Mouse (Mus musculus) liver, embryonic 15.5 days (tissue): ENCODE data around the gene Mb21d2. TPM values are rescaled to one million over a fixed set of nuclear protein-coding genes. Genes with fewer than 3 reads are reported as not detected.

ENCODE experiments used
- ATAC-seq: fragments of 200-750 bp; cut with Nextera tagmentation; 2 replicates; pipeline ENCODE4 v1.8.0; 2017; ENCODE audit warnings: moderate number of reproducible peaks, mild to moderate bottlenecking, moderate library complexity; ENCODE audit not compliant: insufficient read depth
- H3K27ac ChIP-seq: fragments of 300-500 bp; sonication (generic); replicated peaks from 2 replicates; pipeline ENCODE4 v1.5.1; 2015; ENCODE audit warnings: mild to moderate bottlenecking, inconsistent platforms
- H3K27me3 ChIP-seq: fragments of 300-500 bp; sonication (generic); 2 replicates; pipeline ENCODE4 v1.6.1; 2015; ENCODE audit warnings: mild to moderate bottlenecking, inconsistent platforms
- H3K36me3 ChIP-seq: fragments of 300-500 bp; sonication (generic); replicated peaks from 2 replicates; pipeline ENCODE4 v1.6.1; 2015; ENCODE audit warnings: moderate library complexity, mild to moderate bottlenecking, inconsistent platforms
- H3K4me1 ChIP-seq: fragments of 300-500 bp; sonication (generic); replicated peaks from 2 replicates; pipeline ENCODE4 v1.6.1; 2015; ENCODE audit warnings: inconsistent platforms
- H3K4me2 ChIP-seq: fragments of 300-500 bp; sonication (generic); 2 replicates; pipeline ENCODE4 v1.6.1; 2015; ENCODE audit warnings: moderate library complexity, mild to moderate bottlenecking, inconsistent platforms
- H3K4me3 ChIP-seq: fragments of 300-500 bp; sonication (generic); replicated peaks from 2 replicates; pipeline ENCODE4 v1.5.1; 2015; ENCODE audit warnings: mild to moderate bottlenecking, inconsistent platforms
- H3K9ac ChIP-seq: fragments of 300-500 bp; sonication (generic); 2 replicates; pipeline ENCODE4 v1.6.1; 2015; ENCODE audit warnings: moderate library complexity, mild to moderate bottlenecking, inconsistent platforms
- H3K9me3 ChIP-seq: fragments of 300-500 bp; sonication (generic); replicated peaks from 2 replicates; pipeline ENCODE4 v1.6.1; 2016; ENCODE audit warnings: inconsistent platforms
- WGBS: fragments of 180-500 bp; shearing (Covaris S2); methylation state at CpG from one replicate; pipeline ENCODE4 v1.1.7; 2015; ENCODE audit warnings: mixed read lengths; ENCODE audit not compliant: insufficient replicate concordance; 5-methylcytosine and 5-hydroxymethylcytosine counted together
- polyA plus RNA-seq: library from polyadenylated mRNA; unstranded; fragments of >200 nt; fragmentation: Nextera tagmentation; extraction: Ambion mirVana; gene quantifications from 2 replicates; pipeline ENCODE4 v1.2.1, GENCODE M21; 2015

The Mb21d2 gene
- polyA plus RNA-seq, 1 experiment from 2014 or later = 1.3 TPM

DNA sequence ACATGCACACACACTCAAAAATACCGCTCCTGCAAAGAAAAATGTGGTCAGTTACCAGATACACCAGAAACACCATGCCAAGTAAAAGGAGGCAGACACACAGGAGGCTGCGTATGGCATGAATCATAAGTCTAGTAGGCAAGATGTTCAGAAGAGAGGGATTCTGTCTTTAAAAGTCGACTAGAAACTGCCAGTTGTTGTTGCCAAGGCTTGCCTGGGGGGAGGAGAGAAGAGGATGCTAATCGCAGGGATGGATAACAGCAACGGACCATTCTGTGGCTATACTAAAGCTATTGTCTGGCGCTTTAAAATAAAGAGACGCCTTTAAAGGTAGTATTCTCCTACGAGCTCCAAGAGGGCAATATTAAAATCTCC lies 49.2 kb downstream of the Mb21d2 start:
- Histone ChIP-seq H3K4me1 (0 out of 2 replicates have a peak, but pooled peaks cover 8% of the 10 kb centered on the region), H3K27ac (no peak overlapping the region), H3K9me3 (no peaks in the 10 kb centered on the region), H3K9ac (no peak overlapping the region), H3K36me3 (no peaks in the 10 kb centered on the region), H3K4me3 (no peak overlapping the region), H3K27me3 (no peaks in the 10 kb centered on the region), H3K4me2 (no peak overlapping the region)
- WGBS = 58% methylated on average over 8 of the region's 8 CpGs
- no peak for ATAC-seq

DNA sequence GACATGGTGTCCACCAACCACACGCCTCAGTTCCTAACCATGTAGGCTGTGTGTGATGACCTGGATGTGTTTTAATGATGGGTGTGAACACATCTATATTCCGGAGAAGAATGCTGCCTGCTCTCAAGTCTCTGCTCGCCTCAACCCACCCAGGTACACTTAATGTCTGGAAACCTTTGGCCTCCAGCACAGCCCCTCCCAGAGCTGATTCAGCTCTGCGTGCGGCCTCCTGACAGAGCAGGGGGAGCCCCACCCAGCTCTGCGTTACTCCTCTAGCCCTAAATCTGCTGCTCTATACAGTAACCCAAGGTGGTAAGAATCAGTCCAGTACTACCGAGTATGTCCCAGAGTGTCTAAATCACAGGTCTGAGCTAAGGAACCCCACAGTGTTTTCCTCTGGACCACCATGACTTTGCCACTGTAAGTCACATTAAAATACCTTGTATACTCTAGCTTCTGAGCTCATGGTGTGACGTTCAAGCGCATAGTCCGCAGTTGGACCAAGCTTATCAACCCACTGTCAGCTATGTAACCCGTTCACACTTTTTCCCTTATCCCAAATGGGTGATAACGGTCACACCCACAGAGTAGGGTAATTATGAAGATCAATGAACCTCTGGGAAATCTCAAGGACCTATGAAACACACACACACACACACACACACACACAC lies 49.7 kb downstream of the Mb21d2 start:
- Histone ChIP-seq H3K4me1 (0 out of 2 replicates have a peak, but pooled peaks cover 8% of the 10 kb centered on the region), H3K27me3 (no peaks in the 10 kb centered on the region), H3K9me3 (no peaks in the 10 kb centered on the region), H3K9ac (no peak overlapping the region), H3K36me3 (no peaks in the 10 kb centered on the region), H3K27ac (no peak overlapping the region), H3K4me2 (no peak overlapping the region), H3K4me3 (no peak overlapping the region)
- ATAC-seq = no peak
- WGBS = 65% methylated on average over 12 of the region's 12 CpGs

DNA sequence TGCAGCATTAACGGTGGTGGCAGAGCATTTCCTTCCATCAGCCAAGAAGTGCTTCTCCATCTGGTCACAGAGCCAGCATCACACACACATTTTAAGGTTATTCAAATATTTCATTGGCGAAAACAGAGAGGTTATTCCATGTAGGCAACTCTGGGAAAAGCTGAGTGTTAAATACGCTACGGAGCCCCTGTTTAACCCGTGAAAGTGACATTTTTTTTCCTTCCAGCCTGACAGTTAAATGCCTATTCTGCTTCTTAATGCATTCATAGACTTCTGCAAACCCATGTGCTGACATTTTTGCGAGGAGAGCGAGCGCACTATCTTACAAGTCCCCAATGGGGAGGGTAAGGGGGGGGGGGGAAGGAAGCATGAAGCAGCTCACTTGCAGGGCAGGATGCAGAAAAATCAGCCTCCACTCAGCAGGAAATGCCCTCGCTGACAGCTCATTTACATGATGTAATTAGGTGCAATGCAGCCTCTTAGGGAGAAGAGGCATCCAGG lies 52.3 kb downstream of the Mb21d2 start:
- 52% methylated on average over 9 of the region's 9 CpGs for WGBS

GRCm38 (mm10) chr16:28873404-28873895 lies 56.0 kb downstream of the Mb21d2 start:
- no peaks in the 10 kb centered on the region for H3K36me3 ChIP-seq
- no peaks in the 10 kb centered on the region for H3K9me3 ChIP-seq
- no peaks in the 10 kb centered on the region for H3K27me3 ChIP-seq
- H3K4me2 ChIP-seq = no peak overlapping the region
- no peaks in the 10 kb centered on the region for H3K4me1 ChIP-seq
- no peak overlapping the region for H3K27ac ChIP-seq
- WGBS = 61% methylated on average over 8 of the region's 8 CpGs
- H3K9ac ChIP-seq = no peak overlapping the region
- no peak overlapping the region for H3K4me3 ChIP-seq
- no peak for ATAC-seq

More for the DNA sequence above, 52.3 kb downstream of the Mb21d2 start:
- H3K36me3 ChIP-seq = no peaks in the 10 kb centered on the region
- H3K9me3 ChIP-seq = no peaks in the 10 kb centered on the region
- no peaks in the 10 kb centered on the region for H3K27me3 ChIP-seq
- H3K4me1 ChIP-seq = 0 out of 2 replicates have a peak, but pooled peaks cover 8% of the 10 kb centered on the region
- no peak overlapping the region for H3K4me3 ChIP-seq
- no peak overlapping the region for H3K9ac ChIP-seq
- H3K4me2 ChIP-seq = no peak overlapping the region
- no peak for ATAC-seq
- H3K27ac ChIP-seq = no peak overlapping the region

DNA sequence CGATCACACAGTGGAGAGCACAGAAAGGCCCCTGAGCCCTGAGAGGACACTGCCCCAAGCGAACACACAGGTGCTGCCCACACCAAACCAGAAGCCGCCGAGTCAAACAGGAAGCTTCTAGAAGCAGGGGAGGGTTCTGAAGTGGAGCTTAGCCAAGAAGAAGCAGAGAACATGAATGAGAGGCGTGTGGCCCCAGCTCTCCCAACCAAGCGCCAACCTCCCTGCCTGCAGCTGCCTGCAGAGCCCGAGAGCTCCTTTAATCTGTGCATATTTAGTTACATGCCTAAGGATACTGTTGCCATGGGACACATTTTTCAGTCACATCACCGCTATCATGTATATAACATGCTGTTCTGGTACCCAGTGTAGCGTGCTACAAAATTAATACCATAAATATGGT lies 58.6 kb downstream of the Mb21d2 start:
- H3K27ac ChIP-seq = no peak overlapping the region
- H3K36me3 ChIP-seq = no peaks in the 10 kb centered on the region
- no peaks in the 10 kb centered on the region for H3K4me1 ChIP-seq
- H3K9ac ChIP-seq = no peak overlapping the region
- no peaks in the 10 kb centered on the region for H3K27me3 ChIP-seq
- WGBS = 40% methylated on average over 9 of the region's 9 CpGs
- H3K9me3 ChIP-seq = no peaks in the 10 kb centered on the region
- no peak overlapping the region for H3K4me2 ChIP-seq
- no peak for ATAC-seq
- H3K4me3 ChIP-seq = no peak overlapping the region

- Histone ChIP-seq H3K4me3 (no peak overlapping the region), H3K9ac (no peak overlapping the region), H3K27me3 (no peaks in the 10 kb centered on the region), H3K9me3 (no peaks in the 10 kb centered on the region), H3K36me3 (no peaks in the 10 kb centered on the region), H3K27ac (no peak overlapping the region), H3K4me2 (no peak overlapping the region), H3K4me1 (no peaks in the 10 kb centered on the region)
- no peak for ATAC-seq
- WGBS = 53% methylated on average over 5 of the region's 5 CpGs
Observed at GRCm38 (mm10) chr16:28870456-28870855, 59.0 kb downstream of the Mb21d2 start.

DNA sequence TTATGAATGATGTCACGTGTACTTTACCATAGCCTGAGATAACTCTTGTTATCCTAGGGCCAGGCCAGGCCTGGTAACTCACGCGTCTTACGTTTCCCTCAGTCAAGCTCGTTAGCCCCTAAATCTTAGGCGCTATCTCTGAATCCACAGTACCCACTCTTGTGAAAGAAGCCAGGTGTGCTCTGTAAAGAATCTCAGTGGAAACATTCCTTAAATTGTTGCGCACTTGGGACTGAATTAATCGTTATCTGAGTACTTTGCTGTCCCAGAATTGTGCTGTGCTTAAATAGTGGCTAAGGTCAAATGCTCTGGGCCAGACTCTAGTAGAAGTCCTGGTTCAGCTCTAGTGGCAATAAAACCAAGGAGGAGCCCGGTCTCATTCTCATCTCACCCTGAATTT lies 60.6 kb downstream of the Mb21d2 start:
- Histone ChIP-seq H3K4me2 (no peak overlapping the region), H3K9me3 (no peaks in the 10 kb centered on the region), H3K27ac (no peak overlapping the region), H3K27me3 (no peaks in the 10 kb centered on the region), H3K36me3 (no peaks in the 10 kb centered on the region), H3K9ac (no peak overlapping the region), H3K4me1 (no peaks in the 10 kb centered on the region), H3K4me3 (no peak overlapping the region)
- 76% methylated on average over 9 of the region's 9 CpGs for WGBS
- ATAC-seq = no peak

- Histone ChIP-seq H3K27ac (no peak overlapping the region), H3K4me3 (no peak overlapping the region), H3K9ac (no peak overlapping the region), H3K27me3 (no peaks in the 10 kb centered on the region), H3K4me2 (no peak overlapping the region), H3K36me3 (no peaks in the 10 kb centered on the region), H3K9me3 (no peaks in the 10 kb centered on the region), H3K4me1 (no peaks in the 10 kb centered on the region)
- ATAC-seq = no peak
- 57% methylated on average over 8 of the region's 8 CpGs for WGBS
Observed at GRCm38 (mm10) chr16:28866584-28867295, 62.7 kb downstream of the Mb21d2 start.

DNA sequence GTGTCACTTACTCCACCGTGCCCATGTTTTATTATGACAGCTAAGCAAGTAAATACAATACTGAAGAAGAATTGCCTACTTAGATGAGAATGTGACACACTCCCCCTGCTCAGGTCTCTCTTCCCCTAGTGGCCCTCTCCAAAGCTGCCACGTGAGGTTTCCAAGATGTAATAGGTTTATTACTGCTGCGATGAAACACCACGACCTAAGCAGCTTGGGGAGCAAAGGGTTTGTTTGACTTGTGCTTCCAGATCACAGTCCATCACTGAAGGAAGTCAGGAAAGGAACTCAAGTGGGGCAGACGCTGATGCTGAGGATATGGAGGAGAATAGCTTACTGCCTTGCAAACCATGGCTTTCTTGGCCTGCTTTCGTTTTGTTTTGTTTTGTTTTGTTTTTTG lies 65.9 kb downstream of the Mb21d2 start:
- Histone ChIP-seq H3K4me2 (no peak overlapping the region), H3K9ac (no peak overlapping the region), H3K4me1 (no peaks in the 10 kb centered on the region), H3K27ac (no peak overlapping the region), H3K9me3 (no peaks in the 10 kb centered on the region), H3K27me3 (no peaks in the 10 kb centered on the region), H3K4me3 (no peak overlapping the region), H3K36me3 (no peaks in the 10 kb centered on the region)
- no peak for ATAC-seq
- WGBS = 49% methylated on average over 6 of the region's 6 CpGs

- H3K4me2 ChIP-seq = no peak overlapping the region
- no peak for ATAC-seq
- WGBS = 14% methylated on average over 7 of the region's 7 CpGs
Observed at GRCm38 (mm10) chr16:28862093-28862492, 67.4 kb downstream of the Mb21d2 start.

GRCm38 (mm10) chr16:28859678-28860077 lies 69.8 kb downstream of the Mb21d2 start:
- Histone ChIP-seq H3K4me2 (no peak overlapping the region), H3K4me1 (no peaks in the 10 kb centered on the region), H3K4me3 (no peak overlapping the region), H3K27ac (no peak overlapping the region), H3K36me3 (no peaks in the 10 kb centered on the region), H3K9ac (no peak overlapping the region), H3K27me3 (no peaks in the 10 kb centered on the region), H3K9me3 (no peaks in the 10 kb centered on the region)
- ATAC-seq = no peak
- WGBS = 55% methylated on average over 7 of the region's 7 CpGs

More at GRCm38 (mm10) chr16:28862093-28862492, 67.4 kb downstream of the Mb21d2 start:
- no peaks in the 10 kb centered on the region for H3K9me3 ChIP-seq
- H3K4me3 ChIP-seq = no peak overlapping the region
- H3K4me1 ChIP-seq = no peaks in the 10 kb centered on the region
- no peaks in the 10 kb centered on the region for H3K27me3 ChIP-seq
- H3K27ac ChIP-seq = no peak overlapping the region
- no peaks in the 10 kb centered on the region for H3K36me3 ChIP-seq
- no peak overlapping the region for H3K9ac ChIP-seq
